Mouse (Mus musculus) lung, adult 18-20 months (tissue): Measurements from ENCODE around the gene Cradd.

Source experiments
- DNase-seq, 2 experiments: peaks; one replicate each; pipeline ENCODE4 v3.0.0; 2022; ENCODE audit warnings: mixed read lengths in 2 of 2

Cradd gene

DNA sequence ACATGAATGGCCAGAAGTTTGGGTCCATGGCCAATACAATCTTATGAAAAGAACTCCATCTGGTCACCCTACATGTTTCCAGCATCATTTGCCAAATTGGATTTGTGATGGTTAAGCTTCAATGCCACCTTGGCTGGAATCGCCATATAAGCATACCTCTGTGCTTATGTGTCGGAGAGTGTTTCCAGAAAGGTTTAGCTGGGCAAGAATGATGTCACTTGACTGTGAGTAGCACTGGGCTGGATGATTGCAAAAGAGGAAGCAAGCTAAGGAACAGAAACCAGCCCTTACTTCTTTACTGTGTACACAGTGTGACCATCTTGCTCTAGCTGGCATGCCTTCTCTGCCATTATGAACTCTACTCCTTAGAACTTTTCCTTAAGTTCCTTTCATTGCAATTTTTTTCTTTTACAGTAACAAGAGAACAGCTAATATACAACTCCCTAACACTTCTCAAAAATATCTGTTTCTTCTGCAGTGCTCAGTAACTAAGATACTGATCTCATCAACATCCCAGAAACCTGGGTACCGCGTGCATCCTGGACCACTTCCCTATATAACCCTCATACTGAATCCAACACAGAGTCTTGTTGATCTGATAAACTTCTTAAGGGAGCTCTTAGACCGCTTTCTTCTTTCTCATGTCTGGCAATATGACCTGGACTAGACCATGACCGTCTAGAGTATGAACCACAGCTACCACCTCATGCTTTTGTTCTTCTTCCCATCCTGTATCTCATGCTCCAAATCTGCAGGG lies 172.7 kb downstream of the Cradd start:
- DNase-seq: peak in 1 of 2 experiments; percentile 29

GRCm38 (mm10) chr10:95149666-95150065 lies 174.3 kb downstream of the Cradd start:
- DNase-seq: no peak

DNA sequence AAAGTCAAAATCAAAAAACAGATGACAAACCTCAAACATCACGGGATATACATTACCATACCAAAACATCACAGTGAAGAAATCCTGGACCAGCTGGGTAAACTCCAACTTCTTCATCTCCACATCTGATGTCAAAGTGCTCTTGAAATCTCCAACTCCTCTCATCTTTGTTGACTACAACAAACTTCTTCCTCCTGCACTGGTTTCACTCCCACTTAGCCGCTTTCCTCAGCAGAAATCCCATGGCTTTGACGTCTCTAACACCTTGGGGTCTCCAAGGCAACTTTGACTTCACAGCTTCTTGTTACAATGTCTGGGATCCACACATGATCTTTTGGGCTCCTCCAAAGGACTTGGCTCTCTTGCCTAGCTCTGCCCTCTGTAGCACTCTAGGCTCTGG lies 175.3 kb downstream of the Cradd start:
- no peak for DNase-seq

DNA sequence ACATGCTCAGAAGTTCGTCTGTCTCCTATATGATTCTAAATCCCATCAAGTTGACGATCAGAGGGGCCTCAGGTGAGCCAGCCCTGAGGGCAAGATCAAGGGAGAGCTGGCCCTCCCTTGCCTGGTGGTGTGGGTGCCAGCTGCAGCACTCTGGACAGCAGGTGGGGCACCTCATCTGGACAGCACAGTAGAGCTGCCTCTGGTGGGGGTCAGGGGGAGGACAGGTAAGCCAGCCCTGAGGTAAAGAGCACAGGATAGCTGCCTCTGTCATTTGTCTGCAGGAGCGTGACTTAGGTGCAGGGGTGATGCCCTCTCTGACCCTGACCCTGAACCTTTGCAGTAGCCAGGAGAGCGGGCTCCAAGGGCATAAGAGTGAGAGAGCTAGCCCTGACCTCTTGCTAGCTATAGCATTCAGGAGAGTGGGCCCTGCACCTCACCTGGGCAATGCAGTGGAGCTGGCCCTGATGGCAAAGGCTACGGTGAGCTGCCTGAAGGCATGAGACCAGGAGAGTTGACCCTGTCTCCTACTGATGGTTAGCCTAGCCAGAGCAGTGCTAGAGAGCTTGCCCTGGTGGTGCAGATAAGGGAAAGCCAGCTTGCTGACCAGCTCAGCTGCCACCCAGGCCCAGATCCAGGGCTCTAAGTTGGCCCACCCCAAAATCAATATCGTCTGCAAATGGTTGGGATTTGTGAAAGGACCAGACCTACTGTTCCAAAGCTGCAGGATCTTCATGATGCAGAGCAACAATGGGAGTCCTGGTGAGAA lies 176.6 kb downstream of the Cradd start:
- no peak for DNase-seq

DNA sequence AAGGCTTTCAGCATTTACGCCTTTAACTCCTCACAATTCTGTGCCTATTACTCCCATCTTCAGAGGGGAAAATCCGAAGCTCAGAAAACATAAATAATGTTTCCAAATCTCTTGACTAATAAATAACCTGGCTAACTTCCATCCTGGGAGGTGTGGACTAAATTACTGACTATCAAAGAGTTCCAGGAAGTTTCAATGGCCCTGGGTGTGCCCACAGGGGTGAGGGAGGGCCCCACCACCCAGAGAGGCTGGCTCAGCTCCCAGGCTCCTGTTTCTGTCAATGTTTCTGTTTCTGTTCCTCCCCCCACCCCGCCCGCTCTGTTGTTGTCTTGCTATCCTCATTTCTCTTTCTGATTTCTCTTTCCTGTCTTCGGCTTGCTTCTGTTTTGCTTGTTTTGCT lies 177.4 kb downstream of the Cradd start:
- peak; percentile 75 to 83 for DNase-seq

DNA sequence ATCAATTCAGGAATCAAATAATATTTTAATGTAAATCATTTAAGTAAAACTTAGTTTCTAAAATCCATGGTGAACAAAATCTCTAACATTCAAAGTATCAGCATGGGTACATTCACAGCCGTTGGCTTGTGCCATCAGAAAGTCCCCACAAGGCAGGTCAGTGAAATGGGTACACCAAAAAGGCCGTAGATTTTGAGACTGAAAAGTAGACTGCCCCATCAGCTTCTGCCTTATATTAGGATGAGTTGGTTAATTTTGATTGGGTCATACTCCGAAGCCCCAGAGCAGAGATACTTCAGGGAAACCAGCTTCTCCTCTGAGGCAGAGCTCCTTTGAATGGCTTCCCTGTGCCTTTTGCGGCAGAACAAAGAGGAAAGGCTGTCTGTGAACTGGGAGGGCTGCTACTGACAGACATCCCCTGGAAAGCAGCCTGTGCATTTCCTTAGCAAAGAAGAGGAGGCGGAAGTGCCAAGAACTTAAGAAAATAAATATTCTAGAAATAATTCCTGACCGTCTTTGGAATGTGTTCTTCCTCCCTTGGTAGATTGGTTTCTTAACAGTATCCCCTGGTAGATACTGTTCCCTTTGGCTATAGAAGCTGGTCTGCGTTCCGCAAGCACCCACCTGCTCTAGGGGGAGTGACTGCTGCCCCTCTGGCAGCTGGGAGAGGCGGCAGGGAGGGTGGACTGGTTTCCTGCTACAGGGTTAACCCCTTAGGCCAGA lies 178.6 kb downstream of the Cradd start:
- peak; percentile 35 to 59 for DNase-seq

GRCm38 (mm10) chr10:95144414-95145130 lies 179.4 kb downstream of the Cradd start:
- DNase-seq: no peak

DNA sequence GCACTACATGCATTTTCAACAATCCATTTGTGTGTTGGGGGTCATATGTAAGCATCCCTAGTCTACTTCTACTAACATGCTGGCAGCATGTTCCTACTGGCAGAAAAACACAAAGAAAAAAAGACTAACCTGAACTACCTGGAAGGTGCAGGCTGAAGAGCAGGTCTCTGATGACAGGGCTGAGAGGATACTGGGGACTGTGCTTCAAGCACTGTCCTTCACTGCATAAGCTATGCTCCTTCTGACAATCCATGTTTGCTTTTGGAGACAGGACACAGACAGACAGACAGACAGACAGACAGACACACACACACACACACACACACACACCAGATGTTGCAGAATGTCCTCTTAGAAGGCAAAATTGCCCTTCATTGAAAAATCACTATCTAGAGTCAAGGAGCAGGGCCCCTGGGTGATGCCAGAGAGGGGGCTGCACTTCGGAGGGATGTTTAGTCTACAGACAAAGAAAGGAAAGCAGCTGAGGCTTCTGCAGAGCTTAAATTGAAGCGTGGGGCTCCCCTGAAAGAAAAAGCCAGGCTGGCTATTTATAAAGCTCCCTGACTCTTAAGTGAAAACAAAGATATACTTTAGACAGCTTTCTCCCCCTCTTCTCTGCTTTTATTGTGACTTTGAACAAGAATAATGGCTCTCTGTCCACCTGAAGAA lies 180.4 kb downstream of the Cradd start:
- no peak for DNase-seq

DNA sequence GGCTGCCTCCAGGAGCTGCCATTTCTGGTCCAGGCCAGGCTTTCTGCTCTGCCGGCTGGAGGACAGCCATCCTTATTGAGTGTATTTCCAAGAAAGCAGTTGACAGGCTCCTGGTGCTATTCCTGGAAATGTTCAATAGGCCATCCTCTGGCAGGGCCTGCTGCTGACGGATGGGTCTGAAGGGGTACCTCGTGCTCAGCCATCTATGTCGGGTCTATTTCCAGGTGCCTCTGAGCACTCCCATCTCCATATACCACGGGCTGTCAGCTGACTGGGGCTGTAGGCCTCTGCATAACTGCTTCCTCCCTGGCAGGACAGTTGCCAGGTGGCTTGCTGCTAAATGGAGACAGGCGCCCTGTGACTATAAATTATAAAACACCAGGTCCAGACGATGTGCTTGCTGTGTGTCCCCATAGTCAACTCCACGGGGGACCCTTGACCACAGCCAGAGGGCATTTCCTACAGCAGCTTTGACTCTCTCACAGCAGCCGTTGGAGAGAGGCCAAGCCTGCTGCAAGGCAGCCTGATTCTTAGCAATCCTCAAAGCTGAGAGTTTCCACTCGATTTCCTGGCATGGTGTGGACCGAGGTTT lies 181.0 kb downstream of the Cradd start:
- DNase-seq: peak; percentile 48 to 65

- DNase-seq: no peak
Measured at GRCm38 (mm10) chr10:95141075-95141474, 182.9 kb downstream of the Cradd start.

- no peak for DNase-seq
Measured at GRCm38 (mm10) chr10:95140191-95140590, 183.7 kb downstream of the Cradd start.

- peak; percentile 32 to 43 for DNase-seq
Measured at GRCm38 (mm10) chr10:95139645-95140044, 184.3 kb downstream of the Cradd start.

DNA sequence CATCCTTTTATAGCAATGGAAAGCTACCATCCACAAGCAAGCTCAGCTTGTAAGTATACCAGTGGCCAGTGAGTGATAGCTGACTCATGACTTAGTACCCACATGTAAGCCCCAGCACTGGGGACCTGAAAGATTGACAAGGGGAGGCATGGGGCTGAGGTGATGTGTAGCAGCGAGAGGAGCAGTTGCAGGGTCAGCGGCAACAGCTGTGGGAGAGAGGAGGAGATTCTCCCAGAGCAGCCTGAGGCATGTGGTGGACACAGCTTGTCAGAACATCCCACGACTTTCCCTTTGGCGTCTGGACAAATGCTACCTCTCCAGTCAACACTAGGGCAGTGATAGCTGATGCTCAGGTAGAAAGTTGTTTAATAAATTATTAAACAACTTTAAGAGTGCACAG lies 190.9 kb downstream of the Cradd start:
- no peak for DNase-seq
